Mouse (Mus musculus) CH12.LX (cell line): ENCODE results near the gene Meox1. TPM values are rescaled to one million over a fixed set of nuclear protein-coding genes. Genes with fewer than 3 reads are reported as not detected.

Experiments used
- DNase-seq: peaks from one replicate; pipeline ENCODE4 v3.0.0-alpha.2; 2013; ENCODE audit errors: extremely low read depth
- H3K27ac ChIP-seq: 2 replicates; pipeline ENCODE4 v1.5.1; 2012; ENCODE audit warnings: low read depth, mild to moderate bottlenecking, control low read depth, moderate library complexity; ENCODE audit not compliant: insufficient read depth
- H3K27me3 ChIP-seq: replicated peaks from 2 replicates; pipeline ENCODE3; 2012; ENCODE audit warnings: inconsistent platforms
- H3K36me3 ChIP-seq, 2 experiments: replicated peaks in 1 of 2; 2 replicates each; pipeline versions ENCODE3 to v1.6.1; 2012; ENCODE audit warnings: inconsistent platforms in 1 of 2, low read length in 1 of 2, mild to moderate bottlenecking in 1 of 2, mixed read lengths in 1 of 2, moderate library complexity in 1 of 2; ENCODE audit not compliant: control insufficient read depth in 1 of 2, insufficient read depth in 1 of 2
- H3K4me1 ChIP-seq, 2 experiments: 2 replicates each; pipeline ENCODE4 v1.6.1; 2012; ENCODE audit warnings: inconsistent platforms in 1 of 2, moderate library complexity in 1 of 2; ENCODE audit not compliant: insufficient read depth in 2 of 2, control insufficient read depth in 1 of 2
- H3K4me2 ChIP-seq: 2 replicates; pipeline ENCODE4 v1.6.1; 2012; ENCODE audit warnings: low read depth, mild to moderate bottlenecking, control low read depth; ENCODE audit not compliant: poor library complexity, insufficient read depth, severe bottlenecking
- H3K4me3 ChIP-seq, 3 experiments: fragments of 150-350 bp in 1 of 3; sonication (generic) in 1 of 3; replicated peaks in 1 of 3; 2 replicates each; pipeline versions ENCODE3 to v1.5.1; 2011 to 2012; ENCODE audit warnings: low read depth in 2 of 3, low read length in 2 of 3, mild to moderate bottlenecking in 2 of 3, moderate library complexity in 2 of 3, control low read depth in 1 of 3, improper control_type of control experiment in 1 of 3, inconsistent platforms in 1 of 3, mixed read lengths in 1 of 3; ENCODE audit not compliant: poor library complexity in 1 of 3
- H3K79me2 ChIP-seq: replicated peaks from 2 replicates; pipeline ENCODE4 v1.6.1; 2012; ENCODE audit warnings: mild to moderate bottlenecking, moderate library complexity; ENCODE audit not compliant: control insufficient read depth, poor library complexity, insufficient read depth, severe bottlenecking; ENCODE audit errors: extremely low read depth
- H3K9ac ChIP-seq: 2 replicates; pipeline ENCODE4 v1.6.1; 2012; ENCODE audit warnings: low read depth, mild to moderate bottlenecking, control low read depth, moderate library complexity; ENCODE audit not compliant: insufficient read depth
- H3K9me3 ChIP-seq: replicated peaks from 2 replicates; pipeline ENCODE3; 2012; ENCODE audit warnings: low read length, inconsistent platforms, mixed read lengths
- CHD2 ChIP-seq: IDR thresholded peaks from 2 replicates; pipeline ENCODE4 v1.6.1; 2011; ENCODE audit warnings: low read length, improper control_type of control experiment
- CTCF ChIP-seq, 2 experiments: IDR thresholded peaks in 1 of 2; conservative IDR thresholded peaks in 1 of 2; 2 replicates each; pipeline ENCODE4 v1.5.1; 2011 to 2012; ENCODE audit warnings: low read depth in 2 of 2, low read length in 2 of 2, improper control_type of control experiment in 1 of 2, inconsistent platforms in 1 of 2, mild to moderate bottlenecking in 1 of 2, moderate library complexity in 1 of 2
- E2F4 ChIP-seq: IDR thresholded peaks from 2 replicates; pipeline ENCODE4 v1.6.1; 2011; ENCODE audit warnings: low read depth, low read length, improper control_type of control experiment; ENCODE audit not compliant: insufficient replicate concordance
- ELF1 ChIP-seq: IDR thresholded peaks from 2 replicates; pipeline ENCODE4 v1.6.1; 2014; ENCODE audit warnings: low read depth, mild to moderate bottlenecking, inconsistent platforms, low read length, improper control_type of control experiment
- HCFC1 ChIP-seq: IDR thresholded peaks from 2 replicates; pipeline ENCODE4 v1.6.1; 2012; ENCODE audit warnings: low read depth, mild to moderate bottlenecking, inconsistent platforms, low read length, improper control_type of control experiment
- IRF4 ChIP-seq: IDR thresholded peaks from 2 replicates; pipeline ENCODE4 v1.6.1; 2014; ENCODE audit warnings: low read depth, mild to moderate bottlenecking, inconsistent platforms, low read length, improper control_type of control experiment
- MEF2A ChIP-seq: IDR thresholded peaks from 2 replicates; pipeline ENCODE4 v1.6.1; 2014; ENCODE audit warnings: low read depth, mild to moderate bottlenecking, inconsistent platforms, low read length, improper control_type of control experiment, borderline replicate concordance
- MYC ChIP-seq: IDR thresholded peaks from 2 replicates; pipeline ENCODE4 v1.6.1; 2011; ENCODE audit warnings: low read depth, mild to moderate bottlenecking, improper control_type of control experiment, low read length
- NELFE ChIP-seq: IDR thresholded peaks from 2 replicates; pipeline ENCODE4 v1.6.1; 2011; ENCODE audit warnings: low read depth, low read length, improper control_type of control experiment
- PAX5 ChIP-seq: IDR thresholded peaks from 2 replicates; pipeline ENCODE4 v1.6.1; 2012; ENCODE audit warnings: low read length, inconsistent platforms, mixed read lengths
- POLR2AphosphoS2 ChIP-seq: IDR thresholded peaks from 2 replicates; pipeline ENCODE4 v1.6.1; 2011; ENCODE audit warnings: low read depth, low read length, improper control_type of control experiment
- RAD21 ChIP-seq: IDR thresholded peaks from 2 replicates; pipeline ENCODE4 v1.6.1; 2011; ENCODE audit warnings: low read depth, mild to moderate bottlenecking, low read length, improper control_type of control experiment, moderate library complexity
- SIN3A ChIP-seq: IDR thresholded peaks from 2 replicates; pipeline ENCODE4 v1.6.1; 2012; ENCODE audit warnings: low read length, improper control_type of control experiment, inconsistent platforms
- SMC3 ChIP-seq: IDR thresholded peaks from 2 replicates; pipeline ENCODE4 v1.6.1; 2011; ENCODE audit warnings: low read depth, low read length, improper control_type of control experiment
- TCF12 ChIP-seq: IDR thresholded peaks from 2 replicates; pipeline ENCODE4 v1.6.1; 2014; ENCODE audit warnings: low read depth, mild to moderate bottlenecking, inconsistent platforms, low read length, improper control_type of control experiment
- UBTF ChIP-seq: IDR thresholded peaks from 2 replicates; pipeline ENCODE4 v1.6.1; 2012; ENCODE audit warnings: low read depth, mild to moderate bottlenecking, inconsistent platforms, low read length, improper control_type of control experiment, moderate library complexity
- USF1 ChIP-seq: IDR thresholded peaks from 2 replicates; pipeline ENCODE4 v1.6.1; 2014; ENCODE audit warnings: low read depth, mild to moderate bottlenecking, inconsistent platforms, low read length, improper control_type of control experiment
- ZKSCAN1 ChIP-seq: IDR thresholded peaks from 2 replicates; pipeline ENCODE4 v1.6.1; 2012; ENCODE audit warnings: low read depth, inconsistent platforms, low read length, improper control_type of control experiment, borderline replicate concordance
- ZNF384 ChIP-seq: IDR thresholded peaks from 2 replicates; pipeline ENCODE4 v1.6.1; 2012; ENCODE audit warnings: low read depth, low read length, improper control_type of control experiment, inconsistent platforms
- dilution Hi-C: fragments of 300-500 bp; cut with MboI; formaldehyde crosslinking; loops from 2 replicates; pipeline ENCODE4 v1.14.3; 2020; ENCODE audit warnings: low sequenced_read_pairs; ENCODE audit not compliant: extremely low pct_unique_long_range_greater_than_20kb, extremely low pct_ligation_motif_present
- in situ Hi-C: fragments of 300-500 bp; cut with MboI; formaldehyde crosslinking; loops from 3 replicates; pipeline ENCODE4 v1.14.3; 2019; ENCODE audit warnings: low sequenced_read_pairs, low pct_ligation_motif_present, low pct_unique_long_range_greater_than_20kb, mixed read lengths
- polyA plus RNA-seq: library from polyadenylated mRNA; unstranded; fragments of >175 nt; gene quantifications from 2 replicates; pipeline ENCODE4 v1.2.1, GENCODE M21; 2012; ENCODE audit warnings: low read depth; ENCODE audit not compliant: insufficient read length
- total RNA-seq, 2 experiments: library from RNA; depleted of rRNA; stranded (reverse); fragments of 300-350 nt in 1 of 2; fragments of >200 nt in 1 of 2; gene quantifications; 2 replicates each; pipeline ENCODE4 v1.2.3; 2012 to 2014

Meox1 gene
- total and polyA plus RNA-seq, 3 experiments: not detected

DNA sequence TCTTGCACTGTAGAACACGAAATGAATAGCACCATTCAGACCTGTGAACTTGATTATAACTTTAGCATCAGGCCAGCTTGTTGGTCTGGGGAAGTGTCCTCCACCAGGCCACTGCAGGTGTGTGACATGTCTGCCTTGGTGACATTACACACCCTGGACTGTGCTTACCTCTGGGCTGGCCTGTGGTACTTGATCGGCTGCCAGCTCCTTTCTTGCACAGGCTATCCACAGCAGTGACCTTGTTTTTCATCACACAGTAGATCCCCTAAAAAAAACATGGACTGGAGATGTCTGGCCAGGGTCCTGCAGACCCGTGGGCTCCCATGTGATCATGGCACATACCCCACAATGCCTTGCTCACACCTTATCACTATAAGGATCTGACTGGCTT, 51.4 kb downstream of the Meox1 start:
- dilution Hi-C loops: no loop called here
- no peaks in the 10 kb centered on the region for H3K4me1 ChIP-seq
- peaks cover 23% of the 10 kb centered on the region for H3K9me3 ChIP-seq
- H3K4me3 ChIP-seq: no peak overlapping the region
- H3K79me2 ChIP-seq: no peaks in the 10 kb centered on the region
- no peak overlapping the region for H3K9ac ChIP-seq
- TF ChIP-seq IRF4 (no peak), PAX5 (no peak)
- TF ChIP-seq, all 38 proteins: peak for 0
- H3K27ac ChIP-seq: no peak overlapping the region
- no peak overlapping the region for H3K4me2 ChIP-seq
- in situ Hi-C loops: no loop called here
- no peak for DNase-seq
- H3K27me3 ChIP-seq: peaks cover 13% of the 10 kb centered on the region
- H3K36me3 ChIP-seq: no peaks in the 10 kb centered on the region

DNA sequence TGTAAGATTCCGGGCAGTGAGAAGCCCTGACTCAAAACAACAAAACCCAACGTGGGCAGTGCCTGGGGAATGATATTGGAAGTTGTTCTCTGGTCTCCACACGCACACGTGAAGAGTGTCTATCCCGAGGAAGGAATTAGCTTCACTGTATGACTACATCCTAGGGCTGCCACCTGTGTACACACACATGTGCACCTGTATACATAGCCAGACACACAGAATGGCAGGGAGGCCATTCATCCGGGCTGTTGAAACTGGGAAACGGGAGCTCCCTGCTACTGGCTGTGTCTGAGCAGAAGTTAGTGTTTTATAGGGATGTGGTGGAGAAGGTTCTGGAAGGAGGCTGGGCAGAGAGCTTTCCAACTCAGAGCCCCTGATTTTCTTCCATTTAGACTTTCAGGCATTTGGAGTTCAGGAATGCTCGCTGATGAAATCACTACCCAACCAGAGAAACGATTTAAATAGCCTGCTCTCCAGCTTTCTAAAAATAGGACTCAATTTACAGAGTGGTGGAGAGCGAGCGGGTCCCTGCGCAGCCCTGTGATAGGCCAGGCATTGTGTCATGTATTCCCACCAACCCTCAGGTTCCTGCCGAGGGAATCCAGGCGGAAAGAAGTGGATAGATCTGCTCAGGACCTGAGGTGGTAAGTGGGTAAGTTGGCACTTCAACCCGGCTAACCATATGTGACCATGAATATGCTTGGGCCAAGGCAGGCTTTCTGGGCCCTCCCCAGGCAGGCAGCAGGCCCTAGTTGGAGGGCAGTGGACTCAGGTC, 52.0 kb downstream of the Meox1 start:
- no peak overlapping the region for H3K9ac ChIP-seq
- no peaks in the 10 kb centered on the region for H3K79me2 ChIP-seq
- no peak overlapping the region for H3K4me2 ChIP-seq
- dilution Hi-C loops (no loop called here), in situ Hi-C loops (no loop called here)
- no peaks in the 10 kb centered on the region for H3K36me3 ChIP-seq
- peaks cover 23% of the 10 kb centered on the region for H3K9me3 ChIP-seq
- DNase-seq: no peak
- H3K27ac ChIP-seq: no peak overlapping the region
- no peaks in the 10 kb centered on the region for H3K4me1 ChIP-seq
- H3K27me3 ChIP-seq: peaks cover 14% of the 10 kb centered on the region
- H3K4me3 ChIP-seq: no peak overlapping the region
- TF ChIP-seq UBTF (no peak), SIN3A (no peak), USF1 (no peak), CTCF (conservative IDR thresholded peaks at IDR 0.05 in 1 of 2, IDR thresholded peaks at IDR 0.05 in 1 of 2; ENCODE audit: low read depth in 2 of 2, low read length in 2 of 2) (no peak), PAX5 (no peak), ZNF384 (no peak), POLR2AphosphoS2 (no peak), MYC (no peak), TCF12 (no peak), MEF2A (no peak), ELF1 (no peak), NELFE (no peak), CHD2 (no peak), ZKSCAN1 (no peak), SMC3 (no peak), E2F4 (no peak), RAD21 (no peak), HCFC1 (no peak)
